Mouse (Mus musculus) frontal cortex, postnatal 36 days (tissue): ENCODE data around the gene Prdm16.
A peak's percentile ranks its signal among the peaks of the same experiment; 100 is the strongest.

ENCODE experiments used
- DNase-seq, 2 experiments: peaks; one replicate each; pipeline ENCODE4 v3.0.0; 2022; ENCODE audit warnings: low spot score in 2 of 2

Gene Prdm16

DNA sequence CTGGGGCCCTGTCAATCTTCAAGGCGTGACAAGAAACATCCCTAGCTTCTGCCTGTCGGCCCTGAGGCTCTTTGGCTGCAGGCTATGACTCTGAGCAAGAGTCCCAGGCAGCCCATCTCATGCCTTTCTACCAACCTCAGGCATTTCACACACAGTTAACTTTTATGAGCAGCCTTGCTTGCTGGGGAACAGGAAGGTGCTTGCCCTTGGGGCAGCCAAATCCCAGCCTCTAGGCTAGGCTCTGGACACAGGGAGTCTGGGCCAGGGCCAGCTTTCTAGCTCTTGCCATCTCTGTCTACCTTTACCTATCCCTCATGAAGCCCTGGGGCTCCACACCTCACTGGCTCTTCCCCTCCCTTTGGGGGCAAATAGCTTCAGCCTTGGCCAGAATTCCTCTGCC lies 247.0 kb downstream of the Prdm16 start:
- no peak for DNase-seq

DNA sequence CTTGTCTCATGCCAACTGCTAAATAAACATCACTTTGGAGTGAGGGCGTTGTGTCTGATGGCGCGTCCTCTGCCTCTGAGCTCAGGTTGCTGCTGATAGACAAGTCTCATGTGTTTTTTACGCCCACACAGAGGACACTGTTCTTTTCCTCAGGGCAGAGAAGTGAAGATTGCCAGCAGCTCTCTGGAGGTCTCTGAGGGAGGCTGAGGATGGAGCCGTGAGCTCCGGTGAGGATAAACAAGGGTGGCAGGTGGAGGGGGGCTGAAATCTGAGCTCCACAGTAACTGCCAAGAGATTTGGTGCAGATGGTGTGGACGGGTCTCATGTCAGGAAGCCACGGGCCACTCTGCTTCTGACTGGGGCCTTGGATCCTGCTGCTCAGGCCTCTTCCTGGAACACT lies 249.9 kb downstream of the Prdm16 start:
- DNase-seq = no peak

DNA sequence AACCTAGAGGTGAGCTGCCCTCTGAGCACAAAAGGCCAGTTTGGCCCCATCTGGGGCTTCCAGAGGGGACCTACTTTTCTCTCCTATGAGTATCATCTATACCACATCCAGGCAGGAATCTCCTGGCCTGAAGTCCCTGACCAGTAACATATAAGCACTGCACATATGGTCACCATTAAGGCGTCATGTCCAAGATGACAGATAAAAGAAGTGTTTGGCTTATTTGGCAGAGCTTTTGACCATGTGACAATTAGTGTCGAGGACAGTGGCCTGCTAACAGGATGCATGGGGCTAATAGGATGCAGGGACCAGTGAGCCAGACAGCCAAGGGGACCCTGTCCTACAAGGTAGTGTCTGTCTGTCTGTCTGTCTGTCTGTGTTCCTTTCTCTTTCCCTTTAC lies 250.8 kb downstream of the Prdm16 start:
- DNase-seq = no peak

DNA sequence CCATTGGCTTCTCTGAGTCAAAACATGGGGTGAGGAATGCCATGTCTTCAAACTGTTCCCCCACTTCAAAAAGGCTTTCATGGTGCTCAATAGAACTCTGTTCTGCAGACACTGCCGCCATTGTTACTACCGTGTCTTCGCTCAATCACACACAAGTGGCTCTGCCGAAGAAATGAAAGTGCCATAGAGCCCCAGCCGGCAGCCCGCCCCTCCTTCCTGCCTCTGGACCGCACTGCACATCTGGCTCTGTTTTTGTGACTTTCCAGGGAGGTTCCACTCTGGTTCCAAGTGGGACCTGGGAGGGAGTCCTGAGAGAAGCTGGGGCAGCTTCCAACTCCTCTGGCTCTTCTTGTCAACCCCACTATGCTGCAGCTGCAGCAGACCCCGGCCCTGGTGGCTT lies 251.5 kb downstream of the Prdm16 start:
- no peak for DNase-seq

DNA sequence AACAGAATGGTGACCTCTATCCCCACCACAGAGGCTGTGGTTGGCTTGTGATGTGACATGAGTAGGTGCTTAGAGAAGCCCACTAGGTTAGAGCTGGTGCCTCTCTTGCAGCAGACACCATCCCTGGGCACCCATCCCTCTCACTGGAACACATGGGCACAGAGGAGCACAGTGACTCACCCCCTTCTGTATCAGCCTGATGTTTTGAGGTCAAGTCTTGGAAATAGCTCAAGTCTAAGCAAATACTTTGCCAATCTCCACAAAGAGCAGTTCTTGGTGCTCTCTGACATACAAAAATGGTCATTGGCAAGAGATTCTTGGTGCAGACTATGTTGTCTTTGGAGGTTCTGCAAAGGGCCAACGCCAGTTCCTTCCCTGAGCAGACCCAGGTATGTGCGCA lies 257.8 kb downstream of the Prdm16 start:
- no peak for DNase-seq

DNA sequence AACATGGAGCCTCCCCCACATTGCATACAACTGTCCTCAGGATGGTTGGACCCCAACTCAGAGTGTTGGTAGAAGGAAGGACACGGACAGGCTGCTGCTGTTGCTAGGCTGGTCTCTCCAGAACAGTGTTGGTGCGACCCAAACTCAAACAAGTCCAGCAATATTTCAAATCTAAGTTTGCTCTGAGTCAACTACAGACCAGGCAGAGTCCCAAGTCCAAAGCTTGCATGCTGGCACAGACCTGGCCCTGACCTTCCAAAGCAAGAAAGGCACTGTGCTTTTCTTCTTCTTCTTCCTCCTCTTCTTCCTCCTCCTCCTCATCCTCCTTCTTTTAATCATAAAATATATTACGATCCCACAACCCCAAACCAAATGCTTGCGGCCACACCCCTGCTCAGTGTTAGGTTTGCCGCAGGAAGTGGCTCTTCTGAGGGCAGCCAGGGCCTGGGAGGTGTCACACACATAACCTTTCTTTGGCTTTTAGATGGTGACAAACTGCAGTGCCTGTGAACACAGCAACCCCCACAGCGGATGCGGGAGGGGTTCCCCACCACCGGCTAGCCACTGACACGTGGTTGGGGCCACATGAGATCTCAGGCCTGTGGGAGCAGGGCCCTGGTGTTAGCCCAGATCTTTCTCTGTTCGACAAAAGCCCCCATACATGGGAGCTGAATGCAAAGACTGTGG lies 260.6 kb downstream of the Prdm16 start:
- no peak for DNase-seq

DNA sequence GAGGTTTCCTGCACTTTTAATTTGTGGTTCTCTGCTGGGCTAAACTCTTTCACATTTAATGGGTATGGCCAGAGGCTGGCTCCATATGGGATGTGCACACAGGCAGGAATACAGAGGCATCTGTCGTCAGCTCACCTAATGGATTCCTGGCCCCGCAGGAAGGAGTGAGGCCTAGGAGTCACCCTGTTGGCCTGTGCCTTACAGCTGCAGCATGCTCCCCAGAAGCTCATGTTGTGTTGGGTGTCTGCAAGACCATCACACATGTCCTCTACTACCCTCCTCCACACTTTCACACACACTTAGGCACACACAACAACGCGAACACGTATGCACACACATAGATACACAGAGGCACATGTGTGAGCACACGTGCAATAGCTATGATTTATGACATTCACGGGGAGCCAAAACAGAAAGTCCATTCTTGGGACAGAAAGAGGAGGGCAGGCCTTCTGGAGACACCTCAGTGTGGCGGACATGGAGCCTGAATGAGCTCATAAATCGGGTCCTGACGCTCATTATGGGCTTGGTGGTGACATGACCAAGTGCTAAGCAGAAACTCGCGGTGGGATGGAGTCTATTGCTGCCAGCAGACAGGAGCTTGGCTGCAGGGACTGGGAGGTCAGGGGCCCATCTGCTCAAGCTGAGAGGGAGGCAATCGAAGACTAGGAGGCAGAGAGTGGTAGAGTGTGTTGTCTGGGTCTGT lies 265.0 kb downstream of the Prdm16 start:
- DNase-seq = no peak

DNA sequence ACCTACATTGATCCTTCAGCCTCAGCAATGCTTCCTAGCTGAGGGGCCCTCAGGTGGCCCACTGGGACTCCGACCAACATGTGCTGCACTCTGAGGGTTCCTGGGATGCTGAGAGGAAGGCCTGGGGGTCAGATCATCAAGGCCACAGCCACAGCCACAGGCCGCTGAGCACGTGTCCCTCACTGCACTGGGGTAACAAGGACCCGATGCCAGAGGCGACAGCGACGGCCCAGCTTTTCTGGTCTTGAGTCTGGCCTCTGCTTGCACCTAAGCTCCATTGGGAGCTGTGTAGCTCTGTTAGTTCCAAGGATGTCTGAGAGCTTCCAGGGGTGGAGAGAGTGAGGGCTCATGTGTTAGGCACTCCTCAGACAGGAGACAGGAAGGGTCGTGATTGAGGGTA lies 265.8 kb downstream of the Prdm16 start:
- no peak for DNase-seq

DNA sequence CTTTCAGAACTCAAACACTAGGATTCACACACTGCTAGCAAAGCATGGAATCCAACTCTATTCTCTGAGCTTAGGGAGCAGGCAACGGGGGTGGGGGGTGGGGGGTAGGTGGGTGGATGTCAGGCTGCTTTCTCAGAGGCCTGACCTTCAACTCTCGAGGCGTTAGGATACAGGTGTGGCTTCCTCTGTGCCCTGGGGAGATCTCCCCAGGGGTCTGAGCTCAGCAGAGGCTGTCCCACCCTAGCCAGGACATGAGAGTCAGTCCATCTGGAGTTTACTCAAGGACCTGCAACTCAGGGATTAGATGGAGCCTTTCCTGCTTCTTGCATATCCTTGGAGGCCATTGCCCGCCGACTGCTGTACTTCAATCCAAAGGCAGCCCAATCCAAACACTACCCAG lies 267.6 kb downstream of the Prdm16 start:
- DNase-seq = no peak

DNA sequence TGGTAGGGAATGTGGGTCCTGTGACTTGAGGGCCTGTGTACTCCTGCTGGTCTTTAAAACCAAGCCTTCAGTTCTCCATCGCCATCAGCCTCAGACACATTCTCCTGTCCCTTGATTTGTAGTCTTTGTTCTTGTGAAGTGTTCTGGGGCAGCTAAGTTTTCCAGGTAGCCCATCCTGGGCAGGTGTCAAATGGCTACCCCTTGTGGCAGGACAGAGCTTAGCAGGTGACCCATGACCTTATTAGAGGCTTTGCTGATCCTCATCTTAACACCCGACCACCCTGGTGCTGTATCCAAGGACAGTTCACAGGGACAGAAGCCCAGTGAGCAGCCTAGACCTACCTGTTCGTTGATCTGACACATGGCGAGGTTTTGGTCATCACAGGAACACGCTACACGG lies 269.8 kb downstream of the Prdm16 start:
- DNase-seq = no peak

DNA sequence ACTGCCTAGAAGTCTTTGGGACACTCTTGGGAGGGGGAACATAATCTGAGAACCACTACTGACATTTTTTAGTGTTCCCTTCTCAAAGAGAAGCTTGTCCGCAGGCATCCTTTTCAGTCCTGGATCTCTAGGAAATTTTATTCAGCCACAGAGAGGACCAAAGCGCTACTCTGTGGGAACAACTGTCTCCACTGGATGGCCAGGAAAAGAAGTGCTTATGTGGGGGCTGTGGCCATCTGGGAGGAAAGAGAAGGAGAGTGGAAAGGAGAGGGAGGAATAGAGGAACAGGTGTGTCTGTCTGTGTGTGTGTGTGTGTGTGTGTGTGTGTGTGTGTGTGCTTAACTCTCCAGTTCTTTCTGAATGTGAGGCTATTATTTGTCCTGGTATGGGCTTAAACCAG lies 271.9 kb downstream of the Prdm16 start:
- DNase-seq = peak in 1 of 2 experiments; percentile 47

DNA sequence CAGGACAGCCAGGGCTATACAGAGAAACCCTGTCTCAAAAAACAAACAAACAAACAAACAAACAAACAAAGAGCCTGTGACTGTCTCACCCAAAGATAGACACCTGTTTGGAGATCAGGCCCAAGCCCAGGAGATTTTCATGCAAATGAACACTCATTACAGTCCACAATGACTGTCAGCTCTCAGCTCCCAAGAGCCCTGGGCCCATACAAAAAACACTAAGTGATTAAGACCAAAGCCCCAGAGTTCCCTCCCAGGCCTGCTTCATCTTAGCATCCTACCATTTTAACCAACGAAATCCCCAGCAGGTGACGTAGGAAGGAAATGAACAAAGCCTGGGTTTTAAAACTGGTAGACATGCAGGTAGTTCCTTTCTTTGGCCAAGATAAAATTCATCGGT lies 275.8 kb downstream of the Prdm16 start:
- no peak for DNase-seq

DNA sequence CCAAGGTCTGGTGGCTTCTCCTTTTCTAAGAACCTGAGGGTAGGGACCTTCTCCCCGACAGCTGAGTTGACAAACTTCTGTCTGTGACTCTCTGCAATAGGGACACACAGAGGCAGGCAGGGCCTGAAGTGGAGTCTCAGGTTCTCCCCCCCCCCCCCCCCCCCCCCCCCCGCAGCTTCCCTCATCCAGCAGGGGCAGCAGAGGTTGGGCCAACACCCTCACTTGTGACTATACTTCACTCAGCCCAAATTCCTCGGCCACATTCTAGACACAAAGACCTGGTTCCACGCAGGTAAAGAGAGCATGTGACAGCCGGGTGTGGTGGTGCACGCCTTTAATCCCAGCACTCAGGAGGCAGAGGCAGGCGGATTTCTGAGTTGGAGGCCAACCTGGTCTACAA lies 276.2 kb downstream of the Prdm16 start:
- DNase-seq = no peak

DNA sequence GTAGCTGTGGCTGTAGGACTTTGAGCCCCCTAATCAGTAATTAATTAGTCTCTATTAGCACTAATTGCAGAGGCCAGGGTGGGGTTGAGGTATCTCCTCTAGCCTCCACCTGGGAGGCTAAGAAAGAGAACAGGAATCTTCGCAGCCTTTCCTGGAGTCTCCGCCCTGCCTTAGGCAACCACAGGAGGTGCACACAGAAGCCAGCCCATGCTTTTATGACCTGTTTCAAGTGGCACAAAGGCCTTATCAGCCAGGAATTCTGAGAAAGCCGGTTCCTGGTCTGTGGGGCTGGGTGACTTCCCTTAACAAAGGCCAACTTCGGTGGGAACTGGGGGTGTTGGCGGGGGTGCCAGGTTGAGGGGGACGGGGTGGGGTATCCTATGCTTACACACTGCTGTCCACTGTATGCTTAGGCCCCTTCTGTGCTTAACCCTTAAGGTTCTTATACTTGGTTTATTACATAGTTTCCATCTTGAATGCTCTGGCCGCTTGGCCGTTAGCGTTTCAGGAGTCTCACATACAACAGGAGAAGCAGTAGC lies 276.8 kb downstream of the Prdm16 start:
- no peak for DNase-seq

DNA sequence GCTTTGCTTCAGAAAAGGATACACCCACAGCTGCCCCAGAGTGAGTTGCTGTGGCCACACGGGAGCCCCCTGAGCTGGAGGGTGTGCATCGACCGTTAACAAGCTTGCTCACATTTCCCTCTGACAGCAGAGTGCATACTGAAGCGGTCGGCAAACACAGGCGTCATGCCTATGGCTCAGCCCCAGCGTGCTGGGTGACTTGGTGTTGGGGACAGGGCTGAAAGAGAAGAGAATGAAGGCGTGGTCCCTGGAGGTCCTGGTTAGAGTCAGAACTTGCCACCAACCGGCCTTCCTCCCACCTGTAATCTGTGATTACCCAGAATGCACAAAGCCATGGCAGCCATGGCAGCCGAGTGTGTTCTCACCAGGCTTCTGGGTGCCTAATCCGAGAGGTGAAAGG lies 277.9 kb downstream of the Prdm16 start:
- no peak for DNase-seq

DNA sequence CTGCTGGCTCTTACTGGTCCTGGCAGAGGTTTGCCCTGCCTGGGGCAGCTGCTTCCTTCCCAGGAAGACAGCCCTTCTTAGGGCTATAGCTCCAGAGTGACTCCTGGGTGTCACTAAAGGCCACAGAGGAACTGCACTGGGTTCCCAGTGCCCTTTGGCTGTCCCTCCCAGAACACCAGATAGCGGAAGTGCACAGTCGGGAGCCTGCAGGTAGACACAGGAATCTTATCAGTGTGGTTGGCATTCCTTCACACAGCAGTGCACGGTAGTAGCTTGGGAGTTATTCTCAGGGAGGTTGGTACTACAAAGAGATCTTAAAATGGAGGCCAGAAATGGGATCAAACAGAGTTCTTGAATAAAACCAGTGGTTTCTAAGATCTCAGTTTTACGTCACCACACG lies 278.3 kb downstream of the Prdm16 start:
- no peak for DNase-seq

DNA sequence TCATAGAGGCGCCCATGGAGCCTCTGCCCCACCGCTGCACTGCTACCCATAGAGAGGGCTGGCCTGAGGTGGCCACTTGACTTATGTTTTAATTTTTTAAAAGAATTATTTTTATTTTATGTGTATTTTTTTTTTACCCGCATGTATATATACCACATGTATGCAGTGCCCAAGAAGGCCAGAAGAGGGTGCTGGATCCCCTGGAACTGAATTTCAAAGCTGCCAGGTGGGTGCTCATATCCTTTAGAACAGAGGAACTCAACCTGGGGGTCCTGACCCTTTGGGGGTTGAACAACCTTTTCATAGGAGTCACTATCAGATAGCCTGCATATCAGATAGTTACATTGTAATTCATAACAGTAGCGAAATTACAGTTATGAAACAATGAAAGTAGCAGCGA lies 281.3 kb downstream of the Prdm16 start:
- DNase-seq = no peak

DNA sequence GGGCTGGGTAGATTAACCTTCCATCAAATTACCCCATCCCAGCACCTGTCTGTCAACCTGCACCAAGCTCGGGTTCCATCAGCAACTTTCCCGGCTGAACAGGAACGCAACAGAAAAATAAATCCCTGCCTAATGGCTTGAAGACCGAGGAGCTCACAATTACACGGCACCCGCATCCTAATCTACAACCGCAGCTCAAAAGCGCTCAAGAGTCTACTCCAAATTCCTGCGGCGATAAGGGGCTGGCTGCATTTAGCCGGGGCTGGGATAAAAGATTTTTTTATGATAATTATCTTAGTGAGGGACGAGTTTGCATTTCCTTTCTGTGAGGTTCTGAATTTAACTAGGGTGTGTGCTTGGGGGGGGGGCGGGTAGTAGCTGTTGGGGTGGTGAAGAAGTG lies 284.4 kb downstream of the Prdm16 start:
- no peak for DNase-seq

DNA sequence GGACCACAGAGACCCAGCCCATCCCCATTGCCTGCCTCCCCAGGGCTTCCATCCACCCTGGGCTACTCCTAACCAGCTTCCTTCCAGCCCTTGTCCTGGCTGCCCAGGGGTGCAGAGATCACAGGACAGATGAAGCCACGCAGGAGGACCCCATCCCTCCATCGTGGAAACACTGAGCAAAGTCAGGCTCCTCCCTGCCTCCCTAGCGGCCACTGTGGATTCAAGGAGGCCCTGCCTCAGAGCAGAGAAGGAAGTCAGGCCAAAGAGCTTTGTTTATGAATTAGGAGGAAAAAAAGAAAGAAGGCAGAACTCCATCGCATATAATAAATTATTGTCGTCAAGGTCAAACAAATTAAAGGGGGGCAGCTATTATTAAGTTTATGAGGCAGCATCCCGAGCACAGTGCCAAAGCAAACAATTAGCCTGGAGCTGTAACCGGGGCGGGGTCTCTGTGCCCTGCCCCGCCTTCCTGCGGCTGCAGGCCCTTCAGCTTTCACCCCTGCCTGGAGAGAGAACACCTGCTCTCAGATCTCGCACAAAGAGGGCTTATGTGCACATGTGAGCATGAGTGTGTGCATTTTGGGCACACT lies 288.4 kb downstream of the Prdm16 start:
- no peak for DNase-seq

DNA sequence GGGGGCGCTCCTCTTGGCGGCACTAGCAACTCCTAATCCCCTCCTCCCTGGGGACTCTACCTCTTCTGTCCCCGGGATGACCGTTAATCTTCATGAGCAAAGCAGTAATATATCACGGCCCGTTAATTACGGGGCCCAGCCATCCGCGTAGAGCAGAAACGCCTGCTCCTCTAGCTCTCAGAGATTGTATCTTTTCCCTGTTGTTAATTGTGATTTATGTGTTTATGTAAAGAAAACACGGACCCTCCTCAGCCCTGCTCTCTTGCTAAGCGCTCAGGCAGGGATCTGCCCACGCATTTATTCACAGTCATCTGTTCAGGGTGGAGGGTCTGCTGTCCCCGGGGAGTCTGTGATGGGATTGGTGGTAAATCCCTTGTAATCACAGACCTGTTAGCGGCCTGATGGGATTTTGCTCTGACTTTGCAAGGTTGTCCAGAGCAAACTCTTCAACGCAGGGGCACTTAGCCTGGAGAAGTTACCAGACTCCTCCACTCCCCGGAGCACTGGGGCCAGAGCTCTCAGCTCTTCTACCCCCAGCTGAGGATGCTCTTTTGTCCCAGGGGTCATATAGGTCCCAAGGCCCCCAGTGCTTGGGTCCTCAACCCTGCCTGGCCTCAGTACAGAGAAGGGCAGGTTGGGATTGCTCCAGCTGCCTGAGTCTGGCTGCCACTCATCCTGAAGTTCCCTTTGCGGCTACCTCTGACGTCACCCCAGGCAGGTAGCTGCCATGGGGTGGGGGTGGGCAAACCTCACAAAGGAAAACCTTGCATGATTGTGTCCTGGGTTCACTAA lies 289.7 kb downstream of the Prdm16 start:
- DNase-seq = no peak

DNA sequence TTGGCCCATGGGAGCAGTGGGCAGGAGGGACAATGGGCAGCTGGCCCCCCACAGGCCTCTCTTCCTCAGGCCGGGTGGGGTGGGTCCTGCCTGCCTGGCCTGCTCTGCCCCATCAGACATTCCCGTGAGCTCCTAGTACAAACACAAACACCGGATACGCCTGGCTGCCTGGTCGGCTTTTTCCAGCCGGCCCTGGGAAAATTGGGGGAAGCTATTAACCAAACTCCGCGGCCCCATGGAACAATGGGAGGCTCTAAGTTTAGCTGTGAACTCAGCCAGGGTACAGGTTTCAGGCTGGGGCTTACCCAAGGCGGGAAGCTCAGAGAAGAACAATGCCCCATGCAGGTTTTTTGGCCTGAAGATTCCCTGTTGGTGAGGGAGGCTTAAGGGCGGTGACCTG lies 300.0 kb downstream of the Prdm16 start:
- DNase-seq = no peak

DNA sequence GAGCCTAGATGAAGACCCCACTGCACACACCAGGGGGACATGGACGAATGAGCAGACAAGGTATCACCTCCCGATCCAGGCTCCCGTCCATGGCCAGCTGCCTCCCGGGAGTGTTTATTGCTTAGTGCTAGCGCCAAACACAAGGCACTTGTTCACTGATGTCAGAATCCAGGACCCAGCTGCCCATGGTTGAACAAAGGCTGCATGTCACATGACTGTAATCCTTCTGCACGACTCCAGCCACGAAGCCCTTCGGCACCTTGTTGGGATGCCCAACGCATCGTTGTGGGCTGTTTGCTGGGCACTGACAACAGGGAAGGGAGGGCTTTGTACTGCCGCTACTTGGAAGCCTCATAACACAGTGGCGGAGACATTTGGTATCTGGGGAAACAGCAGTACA lies 300.9 kb downstream of the Prdm16 start, which contains the start of gene B230104I21Rik:
TSS of gene B230104I21Rik (plus strand) at position 367 of the 400 bp plus-strand sequence.
- DNase-seq = peak; percentile 30 to 50
